Mouse (Mus musculus): ENCODE data around the gene Tgfbr3l.

Gene Tgfbr3l

GRCm38 (mm10) chr8:4265160-4265914 is 17.3 kb downstream of the Tgfbr3l start:
- no peak for DNase-seq (ENCODE audit: low read depth)

GRCm38 (mm10) chr8:4267627-4268026 is 19.6 kb downstream of the Tgfbr3l start:
- peak; percentile 40 for DNase-seq (ENCODE audit: low read depth)

DNA sequence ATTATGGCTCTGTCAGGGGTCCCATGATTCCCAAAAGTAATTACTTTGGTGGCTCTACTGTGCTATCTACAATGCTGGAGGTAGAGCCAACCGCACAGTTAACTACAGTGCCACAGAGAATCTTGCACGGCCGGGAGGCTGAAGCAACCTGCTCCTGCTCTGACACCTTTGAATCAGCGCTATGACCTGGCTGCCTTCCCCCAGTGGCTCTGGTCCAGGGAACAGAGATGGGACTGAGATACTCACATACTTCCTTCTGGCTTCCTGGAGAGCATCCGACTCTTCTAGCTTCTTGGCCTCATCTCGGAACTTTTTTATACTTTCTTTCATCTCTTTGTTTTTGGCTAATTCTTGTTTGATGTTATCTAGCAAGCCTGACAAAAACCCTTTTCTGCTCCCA is 21.6 kb downstream of the Tgfbr3l start:
- no peak for DNase-seq (ENCODE audit: low read depth)

DNA sequence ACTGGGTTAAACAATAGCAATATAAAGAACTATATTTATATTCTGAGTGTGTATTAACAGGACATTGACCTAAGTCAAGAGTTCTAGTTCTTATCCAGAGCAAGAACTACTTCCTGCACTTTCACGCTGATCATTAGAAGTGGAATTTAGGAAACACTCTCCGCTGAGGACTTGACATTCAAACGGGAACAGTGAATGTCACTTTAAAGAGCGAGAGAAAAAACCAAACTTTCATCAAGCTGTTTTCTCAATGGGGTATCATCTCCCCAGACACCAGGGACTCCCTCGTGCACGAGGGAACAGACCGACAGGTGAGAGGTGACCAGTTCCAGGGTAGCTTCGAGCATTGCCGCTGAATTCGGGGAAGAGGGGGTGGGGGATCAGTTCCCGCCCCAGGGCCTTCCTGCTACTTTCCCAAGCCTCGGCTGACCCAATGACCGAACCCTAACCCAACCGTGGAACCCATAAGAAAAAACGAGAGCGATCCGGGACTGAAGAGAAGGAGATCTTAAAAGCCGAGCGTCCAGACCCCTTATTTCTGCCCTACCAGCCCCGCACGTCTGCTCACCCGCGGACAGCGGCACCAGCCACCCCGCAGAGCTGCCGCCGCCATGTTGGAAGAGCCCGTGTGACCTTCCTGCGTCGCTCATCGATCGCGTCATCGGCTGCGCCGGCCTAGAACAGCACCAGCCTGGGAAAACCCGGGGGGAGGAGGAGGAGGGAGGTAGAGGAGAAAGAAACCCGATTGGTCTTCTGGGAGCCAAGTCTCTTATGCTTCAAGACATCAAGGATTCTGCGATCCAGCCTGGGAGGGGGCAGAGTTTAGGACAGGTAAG is 27.5 kb downstream of the Tgfbr3l start, which contains the start of gene Timm44:
Timm44 (minus strand) TSS at position 639 of the 836 bp plus-strand sequence.
- peak; percentile 98 for DNase-seq (ENCODE audit: low read depth)

DNA sequence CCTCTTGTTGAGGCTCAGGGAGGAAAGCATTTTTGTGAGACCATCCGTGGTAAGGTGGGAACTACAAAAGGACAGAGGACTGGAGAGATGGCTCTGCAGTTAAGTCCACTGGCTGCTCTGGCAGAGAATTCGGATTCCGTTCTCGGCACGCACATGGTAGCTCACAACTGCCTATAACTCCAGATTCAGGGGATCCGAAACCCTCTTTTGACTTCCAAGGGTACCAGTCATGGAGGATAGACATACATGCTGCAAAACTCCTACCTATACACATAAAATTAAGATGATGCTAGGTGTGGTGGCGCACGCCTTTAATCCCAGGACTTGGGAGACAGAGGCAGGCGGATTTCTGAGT is 28.1 kb downstream of the Tgfbr3l start:
- DNase-seq (ENCODE audit: low read depth), result no peak

GRCm38 (mm10) chr8:4292738-4293137 is 44.7 kb downstream of the Tgfbr3l start:
- DNase-seq (ENCODE audit: low read depth), result no peak

GRCm38 (mm10) chr8:4297822-4298221 is 49.8 kb downstream of the Tgfbr3l start:
- DNase-seq (ENCODE audit: low read depth), result no peak

Data from NIH3T3 (cell line).